Mouse (Mus musculus): ENCODE measurements around the gene Gatad1. TPM values are rescaled to one million over a fixed set of nuclear protein-coding genes. Genes with fewer than 3 reads are reported as not detected.

The Gatad1 gene
- polyA plus RNA-seq (2014; fragmentation: Illumina TruSeq; extraction: RNeasy Lipid Tissue Mini Kit (QIAGEN cat#74804); ENCODE audit: low read depth, low replicate concordance), result 304 TPM

DNA sequence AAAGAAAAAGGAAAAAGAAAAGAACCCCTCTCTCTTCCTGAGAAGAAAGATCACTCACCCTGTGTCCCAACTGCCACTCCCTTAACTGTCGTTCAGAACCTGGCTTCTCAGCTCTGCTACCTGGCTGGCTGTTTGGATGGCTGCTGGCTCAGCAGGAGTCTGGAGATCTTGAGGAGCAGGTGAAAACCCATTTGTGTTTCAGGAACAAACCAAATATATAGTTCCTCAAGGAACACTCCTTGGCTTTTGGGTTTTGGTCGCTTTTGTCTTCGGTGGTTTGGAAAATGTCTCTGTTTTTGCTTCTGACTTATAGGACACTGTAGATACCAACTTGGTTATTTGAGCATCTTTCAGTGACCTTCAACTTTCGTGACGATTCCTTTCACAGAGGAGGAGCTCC, at the start of gene Gatad1:
Gatad1 (minus strand) TSS at position 101 of the 400 bp plus-strand sequence.

DNA sequence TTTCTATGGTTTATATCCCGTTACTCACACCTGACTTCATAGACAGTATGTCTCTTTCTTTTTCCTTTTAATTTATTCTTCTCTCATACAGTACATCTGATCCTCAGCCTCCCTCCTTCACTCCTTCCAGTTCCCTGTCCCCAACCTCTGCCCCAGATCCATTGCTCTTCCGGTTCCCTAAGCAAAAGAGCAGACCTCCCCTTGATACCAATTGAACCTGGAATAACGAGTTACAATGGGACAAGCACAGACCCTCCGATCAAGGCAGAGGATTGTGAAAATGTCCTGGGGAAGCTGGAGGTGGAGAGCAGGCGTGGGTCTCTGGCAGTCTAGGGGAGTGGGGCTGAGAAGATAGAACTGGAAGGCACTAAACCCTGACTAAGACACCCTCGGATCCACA, 6.1 kb downstream of the Gatad1 start, which contains the start of gene Tmbim7:
Tmbim7 (plus strand) TSS at position 301 of the 400 bp plus-strand sequence.

DNA sequence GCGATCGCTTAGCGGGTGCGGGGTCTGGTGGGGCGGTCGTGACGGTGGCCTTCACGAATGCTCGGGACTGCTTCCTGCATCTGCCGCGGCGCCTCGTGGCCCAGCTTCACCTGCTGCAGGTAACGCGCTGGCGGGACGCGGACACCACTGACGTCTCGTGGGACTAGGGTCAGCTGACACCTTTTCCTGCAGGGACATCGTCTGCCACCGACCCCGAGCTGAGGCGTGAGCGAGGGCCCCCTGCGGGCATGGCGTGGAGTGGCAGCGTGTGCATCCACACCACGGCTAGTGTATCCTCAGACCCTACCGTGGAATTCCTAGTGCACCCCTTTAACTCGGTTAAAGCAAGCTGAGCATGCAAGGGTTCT, 60.6 kb downstream of the Gatad1 start, which contains the start of gene Rbm48:
Rbm48 (minus strand) TSS at position 187 of the 368 bp plus-strand sequence.

GRCm38 (mm10) chr5:3595693-3596398, 61.1 kb downstream of the Gatad1 start, which contains the start of gene Pex1:
Gene Pex1 (plus strand): TSS chr5:3596066.

Other genes with a start within 250 kb of the Gatad1 start
- 78.6 TPM for gene Fam133b, start 113.4 kb downstream of the Gatad1 start, polyA plus RNA-seq (2014; fragmentation: Illumina TruSeq; extraction: RNeasy Lipid Tissue Mini Kit (QIAGEN cat#74804); ENCODE audit: low read depth, low replicate concordance)
- gene 1700109H08Rik, start 85.6 kb downstream of the Gatad1 start, polyA plus RNA-seq (2014; fragmentation: Illumina TruSeq; extraction: RNeasy Lipid Tissue Mini Kit (QIAGEN cat#74804); ENCODE audit: low read depth, low replicate concordance), result 359 TPM
- gene Pex1, start 61.1 kb downstream of the Gatad1 start, polyA plus RNA-seq (2014; fragmentation: Illumina TruSeq; extraction: RNeasy Lipid Tissue Mini Kit (QIAGEN cat#74804); ENCODE audit: low read depth, low replicate concordance), result 12.3 TPM
- 20.2 TPM for gene Rbm48, start 60.6 kb downstream of the Gatad1 start, polyA plus RNA-seq (2014; fragmentation: Illumina TruSeq; extraction: RNeasy Lipid Tissue Mini Kit (QIAGEN cat#74804); ENCODE audit: low read depth, low replicate concordance)
- 589 TPM for gene Tmbim7, start 6.0 kb downstream of the Gatad1 start, polyA plus RNA-seq (2014; fragmentation: Illumina TruSeq; extraction: RNeasy Lipid Tissue Mini Kit (QIAGEN cat#74804); ENCODE audit: low read depth, low replicate concordance)
- gene Ankib1, start 145.7 kb upstream of the Gatad1 start, polyA plus RNA-seq (2014; fragmentation: Illumina TruSeq; extraction: RNeasy Lipid Tissue Mini Kit (QIAGEN cat#74804); ENCODE audit: low read depth, low replicate concordance), result 43.3 TPM
- 80.8 TPM for gene Krit1, start 146.0 kb upstream of the Gatad1 start, polyA plus RNA-seq (2014; fragmentation: Illumina TruSeq; extraction: RNeasy Lipid Tissue Mini Kit (QIAGEN cat#74804); ENCODE audit: low read depth, low replicate concordance)
- 101 TPM for gene Lrrd1, start 188.0 kb upstream of the Gatad1 start, polyA plus RNA-seq (2014; fragmentation: Illumina TruSeq; extraction: RNeasy Lipid Tissue Mini Kit (QIAGEN cat#74804); ENCODE audit: low read depth, low replicate concordance)
- 12.5 TPM for gene Mterf1a, start 236.7 kb upstream of the Gatad1 start, polyA plus RNA-seq (2014; fragmentation: Illumina TruSeq; extraction: RNeasy Lipid Tissue Mini Kit (QIAGEN cat#74804); ENCODE audit: low read depth, low replicate concordance)